Mouse (Mus musculus) thymus, adult 2 months (tissue): ENCODE measurements at regions not wholly inside any gene's neighbourhood (a gene's known extent, or its start where the extent isn't known, plus 50 kb on each side); places are given as distances from the start of the nearest gene placed in this dataset.

ENCODE experiments used
- CTCF ChIP-seq: fragments of 200-500 bp; IDR thresholded peaks from 2 replicates; pipeline ENCODE4 v1.5.1; 2012; ENCODE audit warnings: mild to moderate bottlenecking, control low read depth, low read length, moderate library complexity, borderline replicate concordance; ENCODE audit not compliant: control insufficient read depth, poor library complexity, insufficient read depth; ENCODE audit errors: extremely low read depth
- POLR2A ChIP-seq: fragments of 200-500 bp; IDR thresholded peaks from 2 replicates; pipeline ENCODE4 v1.6.1; 2012; ENCODE audit warnings: mild to moderate bottlenecking, low read length, control low read depth, moderate library complexity; ENCODE audit not compliant: control insufficient read depth, poor library complexity, insufficient read depth; ENCODE audit errors: extremely low read depth

DNA sequence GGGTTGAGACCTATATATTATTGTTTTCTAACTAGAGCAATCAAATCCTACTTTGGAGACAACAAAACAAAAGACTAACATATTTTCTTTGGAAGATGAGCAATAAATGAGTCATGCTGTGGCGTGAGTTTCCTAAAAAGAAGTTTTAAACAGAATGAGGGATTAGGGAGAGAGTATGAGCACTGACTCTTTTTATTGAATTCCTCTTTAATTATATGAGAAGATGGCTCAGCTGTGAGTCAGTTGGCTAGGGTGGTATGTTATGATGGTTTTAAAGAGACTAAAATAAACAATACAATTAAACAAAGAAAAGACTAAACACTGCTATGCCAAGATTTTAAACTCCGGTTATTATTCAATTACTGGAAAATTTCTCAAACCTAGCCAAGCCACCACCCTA is 1357.6 kb downstream of the Zfp704 start:
- TF ChIP-seq CTCF (no peak), POLR2A (no peak)
